Mouse (Mus musculus) urinary bladder, adult 2 months (tissue): ENCODE data around the gene Adgrg5. TPM values are rescaled to one million over a fixed set of nuclear protein-coding genes. Genes with fewer than 3 reads are reported as not detected.

Experiments used
- DNase-seq: peaks from one replicate; pipeline ENCODE4 v3.0.0; 2022; ENCODE audit warnings: low spot score
- polyA plus RNA-seq: library from polyadenylated mRNA; depleted of rRNA; stranded (reverse); fragments of >200 nt; gene quantifications from 2 replicates; pipeline ENCODE4 v1.2.3, GENCODE M21; 2012; rRNA removed

Adgrg5 gene
- polyA plus RNA-seq, result 1.4 TPM in 2 replicates

GRCm38 (mm10) chr8:94923405-94923804, at the start of gene Adgrg5:
Gene Adgrg5 (plus strand): TSS chr8:94923694.
- no peak for DNase-seq

DNA sequence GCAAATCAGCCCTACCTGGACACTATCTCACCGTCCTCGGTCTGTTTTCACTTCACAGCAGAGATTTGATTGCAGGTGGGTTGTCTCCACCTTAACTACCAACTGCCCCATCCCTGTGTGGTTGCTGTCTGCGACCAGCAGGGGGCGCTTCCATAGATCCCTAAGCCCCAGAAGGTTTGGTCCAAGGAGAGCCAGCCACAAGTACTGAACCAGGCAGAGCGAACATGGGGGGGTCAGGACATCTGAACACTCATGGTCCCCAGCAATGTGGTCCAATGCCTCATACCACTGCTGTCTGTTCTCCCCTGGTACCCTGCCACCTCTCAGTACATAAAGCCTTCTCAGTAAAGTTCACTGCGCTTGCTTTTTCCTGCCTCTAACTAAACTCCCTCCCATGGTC, 49.1 kb upstream of the Adgrg5 start:
- peak; percentile 60 for DNase-seq

GRCm38 (mm10) chr8:94875096-94875870, 48.2 kb upstream of the Adgrg5 start:
- no peak for DNase-seq

- DNase-seq, result no peak
Measured at GRCm38 (mm10) chr8:94875871-94876150, 47.7 kb upstream of the Adgrg5 start.

- DNase-seq, result peak; percentile 96
Measured at GRCm38 (mm10) chr8:94876197-94876730, 47.2 kb upstream of the Adgrg5 start, which contains the start of gene Dok4. Gene Dok4 (minus strand): TSS chr8:94876330.

GRCm38 (mm10) chr8:94876820-94877219, 46.7 kb upstream of the Adgrg5 start:
- no peak for DNase-seq

DNA sequence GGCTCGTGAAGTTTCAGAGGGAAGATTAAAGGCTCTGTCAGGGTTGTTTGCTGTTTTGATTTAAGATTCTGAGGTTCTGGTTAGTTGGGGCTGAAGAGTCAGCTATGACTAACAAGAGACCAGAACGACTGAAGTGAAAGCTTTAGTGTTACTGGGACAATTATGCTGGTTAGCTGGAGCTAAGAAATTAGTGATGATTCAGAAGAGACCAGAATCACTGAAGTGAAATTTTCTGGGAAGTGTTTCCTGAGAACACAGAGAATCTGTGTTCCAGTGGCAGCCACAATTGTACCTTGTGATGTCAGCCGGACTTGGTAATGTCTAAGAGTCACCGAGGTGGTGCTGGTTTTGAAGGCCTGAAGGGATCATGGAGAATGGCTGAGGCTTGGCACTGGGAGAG, 42.8 kb upstream of the Adgrg5 start:
- no peak for DNase-seq

GRCm38 (mm10) chr8:94888383-94889036, 35.0 kb upstream of the Adgrg5 start:
- DNase-seq, result no peak

- no peak for DNase-seq
Measured at GRCm38 (mm10) chr8:94892917-94893316, 30.6 kb upstream of the Adgrg5 start.

DNA sequence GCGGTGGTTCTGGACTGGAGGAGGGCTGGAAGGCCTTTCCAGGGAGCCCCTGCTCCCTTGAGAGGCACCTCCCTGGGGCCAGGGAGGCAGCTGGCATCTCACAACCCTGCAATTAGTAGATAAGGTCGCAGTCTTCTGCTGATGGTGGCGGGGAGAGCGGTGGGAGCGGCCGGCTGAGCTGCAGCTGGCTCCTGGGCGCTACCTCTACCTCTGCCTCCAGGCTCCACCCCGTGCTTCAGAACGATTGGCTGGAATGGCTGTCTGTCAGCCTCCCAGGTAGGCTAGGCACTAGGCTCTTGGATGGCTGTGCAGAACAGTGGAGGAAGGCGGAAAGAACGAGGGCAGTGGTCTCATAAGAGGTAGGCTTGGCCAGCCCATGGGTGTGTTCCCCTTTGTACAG, 24.2 kb upstream of the Adgrg5 start:
- DNase-seq, result no peak

- no peak for DNase-seq
Measured at GRCm38 (mm10) chr8:94900617-94901016, 22.9 kb upstream of the Adgrg5 start.

- no peak for DNase-seq
Measured at GRCm38 (mm10) chr8:94901031-94901430, 22.5 kb upstream of the Adgrg5 start.

- DNase-seq, result no peak
Measured at GRCm38 (mm10) chr8:94903709-94904108, 19.8 kb upstream of the Adgrg5 start.

- peak; percentile 73 for DNase-seq
Measured at GRCm38 (mm10) chr8:94904450-94905175, 18.9 kb upstream of the Adgrg5 start.

GRCm38 (mm10) chr8:94907591-94908300, 15.7 kb upstream of the Adgrg5 start:
- DNase-seq, result no peak

DNA sequence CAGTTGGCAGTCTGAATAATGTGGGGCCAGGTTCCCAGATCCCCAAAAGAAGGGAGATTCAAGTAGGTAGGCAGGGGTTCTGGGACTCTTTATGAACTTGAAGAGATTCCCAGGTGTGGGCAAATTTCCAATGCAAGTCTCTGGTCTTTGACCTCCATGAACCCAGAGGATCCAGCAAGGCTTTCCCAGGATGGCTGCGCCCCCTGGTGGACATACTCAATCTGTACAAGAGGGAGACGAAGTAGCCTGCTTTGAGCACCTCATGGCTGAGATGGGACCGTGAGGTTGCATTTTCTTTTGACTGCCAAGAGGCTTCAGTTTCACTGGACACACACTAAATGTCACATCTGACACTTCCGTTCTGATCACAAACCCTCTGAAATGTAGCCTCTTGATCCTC, 14.6 kb upstream of the Adgrg5 start:
- DNase-seq, result peak; percentile 69

DNA sequence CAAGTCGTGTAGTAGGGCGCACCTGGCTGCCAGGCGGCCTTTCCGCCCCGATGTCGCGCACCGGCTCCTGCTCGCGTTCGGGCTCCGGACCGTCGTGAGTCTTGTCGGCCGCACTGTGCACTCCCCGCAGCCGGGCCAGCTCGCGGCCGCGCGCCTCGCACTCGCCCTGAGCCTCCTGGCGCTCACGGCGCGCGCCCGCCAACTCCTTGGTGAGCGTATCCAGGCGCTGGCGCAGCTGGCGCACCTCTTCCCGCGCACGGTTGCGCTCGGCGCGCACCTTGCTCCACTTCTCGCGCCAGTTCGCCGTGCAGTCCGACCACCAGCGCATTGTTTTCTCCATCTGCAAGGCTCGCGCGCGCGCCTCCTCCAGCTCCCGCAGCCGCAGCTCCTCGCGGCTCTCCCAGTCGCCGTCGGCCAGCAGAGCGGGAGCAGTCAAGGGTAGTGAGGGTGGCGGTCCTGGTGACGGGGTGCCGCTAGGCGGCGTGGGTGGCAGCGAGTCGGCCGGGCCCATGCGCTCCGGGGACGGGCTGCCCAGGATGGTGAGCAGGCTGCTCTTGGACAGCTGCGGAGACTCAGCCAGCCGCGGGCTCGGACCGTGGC, 10.3 kb upstream of the Adgrg5 start:
- DNase-seq, result peak; percentile 60

DNA sequence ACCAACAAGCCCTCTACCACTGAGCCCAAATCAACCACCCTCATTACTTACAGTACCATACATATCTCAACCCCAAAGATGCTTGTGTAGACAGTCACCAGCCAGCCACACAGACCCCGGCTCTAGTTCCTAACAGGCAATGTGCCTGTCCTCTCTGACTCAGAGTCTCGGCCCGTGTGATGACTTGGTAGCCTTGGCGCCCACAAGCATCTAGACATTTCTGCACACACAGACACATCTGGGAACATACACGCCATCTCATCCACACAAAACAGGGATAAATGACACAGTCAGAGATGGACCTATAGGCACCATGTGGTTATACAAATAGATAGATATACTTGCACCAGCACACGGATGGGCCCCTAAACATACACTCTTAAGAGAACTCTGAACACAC, 9.2 kb upstream of the Adgrg5 start:
- no peak for DNase-seq

DNA sequence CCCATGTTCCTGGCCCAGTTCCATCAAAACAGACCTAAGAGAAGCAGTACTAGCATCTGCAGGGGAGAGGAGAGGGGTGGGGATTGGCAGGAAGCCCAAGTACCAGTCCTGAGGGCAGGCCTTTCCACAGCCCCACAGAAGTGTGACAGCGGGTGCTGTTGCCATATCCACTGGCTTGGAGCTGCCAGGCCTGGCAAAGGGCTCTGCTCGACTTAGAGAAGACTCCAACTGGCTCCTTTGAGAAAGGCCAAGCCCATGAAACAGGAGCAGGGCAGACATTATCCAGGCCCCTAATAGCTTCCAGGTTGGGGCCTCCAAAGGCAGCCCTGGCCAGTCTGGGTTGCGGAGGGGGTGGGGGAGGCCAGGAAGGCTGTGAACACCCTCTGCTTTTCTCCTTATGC, 8.8 kb upstream of the Adgrg5 start:
- no peak for DNase-seq

DNA sequence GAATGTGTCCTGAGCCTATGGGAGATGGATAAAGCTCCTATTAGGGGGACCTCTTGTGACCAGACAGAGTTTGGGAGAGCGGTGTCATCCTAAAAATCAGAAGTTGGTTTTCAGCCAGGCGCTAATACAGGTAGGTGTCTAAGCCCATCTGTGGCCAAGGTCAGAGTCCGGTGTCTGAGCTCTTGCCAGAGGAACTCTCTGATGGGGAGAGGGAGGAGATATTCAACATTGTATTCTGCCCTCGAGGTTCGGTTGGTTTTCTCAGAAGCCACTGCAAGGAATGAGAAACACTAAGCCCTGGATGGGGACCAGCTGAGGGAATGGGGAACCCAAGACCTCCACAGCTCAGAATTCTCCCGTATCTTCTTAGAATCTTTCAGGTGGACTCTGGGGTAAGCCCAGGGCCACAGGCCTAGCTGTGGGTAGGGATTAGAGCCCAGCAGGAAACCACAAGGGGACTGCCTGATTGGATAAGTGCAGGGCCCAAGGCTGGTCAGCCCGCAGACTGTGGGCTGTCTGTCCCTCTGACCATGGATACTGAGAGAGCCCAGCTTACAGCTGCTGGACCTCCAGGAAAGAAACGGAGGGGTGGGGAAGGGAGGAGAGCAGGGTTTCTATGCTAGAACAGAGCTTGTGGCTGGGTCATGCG, 7.1 kb upstream of the Adgrg5 start:
- no peak for DNase-seq

GRCm38 (mm10) chr8:94916960-94917324, 6.6 kb upstream of the Adgrg5 start:
- DNase-seq, result no peak
